9 mouse cellular contexts compared by ENCODE assay signal in genomic region chr2:131171401-131172104, GRCm38 (mm10). TPM values are rescaled to one million over a fixed set of nuclear protein-coding genes. Genes with fewer than 3 reads are reported as not detected.
DNase-seq lines count a peak whose midpoint lies in the region; ATAC-seq and TF ChIP-seq lines count a peak whose summit lies in the region.
"Had no signal": no experiment of that assay in that cellular context is flagged by ENCODE, and none has a peak within 500 bp of the region (broad histone marks: within the 10 kb centered on the region; RNA-seq: fewer than 3 reads in every experiment).

No protein-coding gene starts in this region.

- WGBS in embryonic facial prominence, embryonic 14.5 days = 4% methylated on average over 34 of the region's 43 CpGs
- WGBS in liver, postnatal 0 days (ENCODE audit: insufficient replicate concordance) = 10% methylated on average over 43 of the region's 43 CpGs

- peak overlapping the region; percentile 26 for H3K4me3 ChIP-seq in embryonic facial prominence, embryonic 14.5 days (ENCODE audit: low read depth, low read length)
- peak overlapping the region; percentile 17 for H3K4me3 ChIP-seq in liver, postnatal 0 days (ENCODE audit: low read depth, low read length)
- H3K4me3 ChIP-seq: erythroblast, embryonic 14.5 days had no signal

- ATAC-seq in cerebellum, adult (ENCODE audit: insufficient number of reproducible peaks, low FRiP score, low TSS enrichment) = no peak
- peak; percentile 50 for ATAC-seq in embryonic facial prominence, embryonic 14.5 days (ENCODE audit: low read depth)
- no peak for ATAC-seq in liver, postnatal 0 days

- TF ChIP-seq CTCF in liver, postnatal 0 days (IDR thresholded peaks at IDR 0.05; ENCODE audit: low read depth) = no peak

- H3K27ac ChIP-seq in embryonic facial prominence, embryonic 14.5 days (replicated peaks; ENCODE audit: low read depth, low read length) = no peak overlapping the region
- H3K27ac ChIP-seq in liver, postnatal 0 days (ENCODE audit: low read depth) = no peak overlapping the region

- peaks cover 14% of the 10 kb centered on the region for H3K4me1 ChIP-seq in embryonic facial prominence, embryonic 14.5 days (ENCODE audit: control insufficient read depth, insufficient read depth, low read length)
- H3K4me1 ChIP-seq in liver, postnatal 0 days (ENCODE audit: insufficient read depth) = peaks cover 33% of the 10 kb centered on the region

- no peak for TF ChIP-seq EP300 in liver, postnatal 0 days (IDR thresholded peaks at IDR 0.05; ENCODE audit: low read depth)

- H3K9me3 ChIP-seq in embryonic facial prominence, embryonic 14.5 days (ENCODE audit: control insufficient read depth, low read length) = no peaks in the 10 kb centered on the region
- peaks cover 4% of the 10 kb centered on the region; the same call in 1 of the 2 replicates for H3K9me3 ChIP-seq in liver, postnatal 0 days (ENCODE audit: low read length)

- peak; percentile 60 for DNase-seq in cerebellum, adult 11-12 months
- DNase-seq in embryonic facial prominence, embryonic 14.5 days (ENCODE audit: low spot score) = peak; percentile 35
- DNase-seq in heart, postnatal 10 days = peak; percentile 61 to 67
- peak; percentile 79 to 89 for DNase-seq in kidney, postnatal 36 days
- no peak for DNase-seq in liver, postnatal 0 days
- DNase-seq in ovary, adult 18-20 months (ENCODE audit: low spot score) = peak; percentile 66
- peak; percentile 69 to 72 for DNase-seq in thymus, postnatal 36 days

- H3K27me3 ChIP-seq in embryonic facial prominence, embryonic 14.5 days (replicated peaks; ENCODE audit: control insufficient read depth, insufficient read depth, low read length) = peaks cover 33% of the 10 kb centered on the region
- H3K27me3 ChIP-seq in liver, postnatal 0 days (ENCODE audit: insufficient read depth, low read length) = peaks cover 49% of the 10 kb centered on the region

- peak overlapping the region; percentile 28 for H3K9ac ChIP-seq in embryonic facial prominence, embryonic 14.5 days (ENCODE audit: low read depth, low read length)
- no peak overlapping the region for H3K9ac ChIP-seq in liver, postnatal 0 days (replicated peaks)

- intact Hi-C loops in heart, postnatal 10 days (cut with DNase I) = no loop called here

- peak overlapping the region; percentile 58 for H3K4me2 ChIP-seq in embryonic facial prominence, embryonic 14.5 days (ENCODE audit: low read depth, low read length)
- peak overlapping the region; percentile 61 for H3K4me2 ChIP-seq in liver, postnatal 0 days (ENCODE audit: low read depth, low read length)

- H3K36me3 ChIP-seq in embryonic facial prominence, embryonic 14.5 days (ENCODE audit: control insufficient read depth, insufficient read depth, low read length) = no peaks in the 10 kb centered on the region; the same call in 1 of the 2 replicates
- no peaks in the 10 kb centered on the region for H3K36me3 ChIP-seq in liver, postnatal 0 days (replicated peaks; ENCODE audit: insufficient read depth, low read length)

RNA-seq across cellular contexts. Expression of gene Cenpb, which starts 8.3 kb away (rescaled TPM):
- 10.4 and 10.6 TPM in 2 replicates for polyA plus RNA-seq in embryonic facial prominence, embryonic 14.5 days (2014; fragmentation: Nextera tagmentation; extraction: Ambion mirVana)
- 10 to 100 TPM; 71.0 to 75.9 TPM for total RNA-seq in heart, postnatal 10 days (2021)
- 4.2 and 4.8 TPM in 2 replicates for polyA plus RNA-seq in liver, postnatal 0 days (2015; fragmentation: Nextera tagmentation; extraction: Ambion mirVana)

RNA-seq across cellular contexts. Expression of gene 1700037H04Rik, which starts 11.7 kb away (rescaled TPM):
- 64.6 and 69.4 TPM in 2 replicates for polyA plus RNA-seq in embryonic facial prominence, embryonic 14.5 days (2014; fragmentation: Nextera tagmentation; extraction: Ambion mirVana)
- 10 to 100 TPM; 17.9 to 21.2 TPM for total RNA-seq in heart, postnatal 10 days (2021)
- polyA plus RNA-seq in liver, postnatal 0 days (2015; fragmentation: Nextera tagmentation; extraction: Ambion mirVana) = 58.1 and 61.6 TPM in 2 replicates

RNA-seq across cellular contexts. Expression of gene Cdc25b, which starts 15.2 kb away (rescaled TPM):
- polyA plus RNA-seq in embryonic facial prominence, embryonic 14.5 days (2014; fragmentation: Nextera tagmentation; extraction: Ambion mirVana) = 51.2 and 60.8 TPM in 2 replicates
- total RNA-seq in heart, postnatal 10 days (2021) = 10 to 100 TPM; 12.1 to 14.5 TPM
- polyA plus RNA-seq in liver, postnatal 0 days (2015; fragmentation: Nextera tagmentation; extraction: Ambion mirVana) = 67.6 and 77.7 TPM in 2 replicates

RNA-seq across cellular contexts. Expression of gene Spef1, which starts 15.5 kb away (rescaled TPM):
- 5.5 and 9.9 TPM in 2 replicates for polyA plus RNA-seq in embryonic facial prominence, embryonic 14.5 days (2014; fragmentation: Nextera tagmentation; extraction: Ambion mirVana)
- total RNA-seq in heart, postnatal 10 days (2021) = 1 to 10 TPM; 6.2 to 7.1 TPM
- 0.59 and 0.65 TPM in 2 replicates for polyA plus RNA-seq in liver, postnatal 0 days (2015; fragmentation: Nextera tagmentation; extraction: Ambion mirVana)

RNA-seq across cellular contexts. Expression of gene Ap5s1, which starts 35.3 kb away (rescaled TPM):
- polyA plus RNA-seq in embryonic facial prominence, embryonic 14.5 days (2014; fragmentation: Nextera tagmentation; extraction: Ambion mirVana) = 23.5 and 25.1 TPM in 2 replicates
- total RNA-seq in heart, postnatal 10 days (2021) = 10 to 100 TPM; 39.4 to 44.0 TPM
- 19.5 TPM in 2 replicates for polyA plus RNA-seq in liver, postnatal 0 days (2015; fragmentation: Nextera tagmentation; extraction: Ambion mirVana)
